8 mouse cellular contexts compared by ENCODE assay signal in the genomic region with DNA sequence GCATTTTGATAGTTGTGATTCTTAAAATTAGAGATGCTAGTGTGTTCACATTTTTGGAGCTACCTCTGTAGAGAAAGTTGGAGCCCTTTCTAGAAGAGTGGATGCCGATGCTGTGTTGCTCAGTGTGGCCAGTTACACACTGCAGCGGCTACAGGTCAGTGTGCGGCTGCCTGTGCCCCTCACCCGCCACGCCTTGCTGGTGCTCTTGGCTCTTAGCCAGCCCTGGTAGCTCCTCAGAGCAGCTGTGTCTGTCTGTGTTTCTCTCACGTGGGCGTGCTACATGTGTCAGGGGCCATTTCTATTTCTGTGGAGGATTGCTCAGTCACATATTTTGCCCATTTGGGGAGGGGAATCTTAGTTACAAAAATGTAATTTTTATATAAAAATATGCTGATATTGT. TPM values are rescaled to one million over a fixed set of nuclear protein-coding genes. Genes with fewer than 3 reads are reported as not detected.
A peak's percentile ranks its signal among the peaks of the same experiment; 100 is the strongest.
DNase-seq lines count a peak whose midpoint lies in the region; ATAC-seq lines count a peak whose summit lies in the region.

No protein-coding gene starts in this region.

- peaks cover 19% of the 10 kb centered on the region for H3K36me3 ChIP-seq in kidney, embryonic 14.5 days (ENCODE audit: control insufficient read depth, insufficient read depth, low read length)
- no peaks in the 10 kb centered on the region; the same call in 1 of the 2 replicates for H3K36me3 ChIP-seq in intestine, embryonic 16.5 days (ENCODE audit: control insufficient read depth, insufficient read depth, low read length)

- WGBS in kidney, embryonic 14.5 days: 47% methylated on average over 7 of the region's 7 CpGs
- 34% methylated on average over 7 of the region's 7 CpGs for WGBS in intestine, embryonic 16.5 days

- ATAC-seq in kidney, embryonic 14.5 days (ENCODE audit: low FRiP score, low TSS enrichment): 0 out of 2 replicates have a peak, but pooled peaks have one; percentile 49
- peak; percentile 79 for ATAC-seq in intestine, embryonic 16.5 days
- ATAC-seq in monocyte, adult 5-6 weeks (replicated peaks; ENCODE audit: insufficient number of reproducible peaks, low FRiP score, low TSS enrichment, poor library complexity, severe bottlenecking): no peak

- no peak overlapping the region for H3K9ac ChIP-seq in kidney, embryonic 14.5 days (ENCODE audit: low read depth, low read length)
- no peak overlapping the region for H3K9ac ChIP-seq in intestine, embryonic 16.5 days (ENCODE audit: low read depth, low read length)

- H3K27ac ChIP-seq in kidney, embryonic 14.5 days (ENCODE audit: low read depth, low read length): no peak overlapping the region
- no peak overlapping the region for H3K27ac ChIP-seq in intestine, embryonic 16.5 days (ENCODE audit: low read length)

- no peak for DNase-seq in kidney, adult 8-10 months
- peak; percentile 59 for DNase-seq in A20 (ENCODE audit: low read depth, low spot score)
- peak; percentile 65 for DNase-seq in MN1 (ENCODE audit: low spot score)
- no peak for DNase-seq in cerebellum, adult 9-11 months
- DNase-seq in spleen, adult 18-20 months: no peak

- H3K27me3 ChIP-seq in kidney, embryonic 14.5 days (ENCODE audit: control insufficient read depth, insufficient read depth, low read length): no peaks in the 10 kb centered on the region
- H3K27me3 ChIP-seq in intestine, embryonic 16.5 days (replicated peaks; ENCODE audit: control insufficient read depth, insufficient read depth, low read length): no peaks in the 10 kb centered on the region

- H3K9me3 ChIP-seq in kidney, embryonic 14.5 days (ENCODE audit: control insufficient read depth, low read length): no peaks in the 10 kb centered on the region
- no peaks in the 10 kb centered on the region for H3K9me3 ChIP-seq in intestine, embryonic 16.5 days (ENCODE audit: control insufficient read depth, low read length)

- no peak overlapping the region for H3K4me3 ChIP-seq in kidney, embryonic 14.5 days (ENCODE audit: low read length)
- no peak overlapping the region for H3K4me3 ChIP-seq in intestine, embryonic 16.5 days (ENCODE audit: low read length)

- no peaks in the 10 kb centered on the region for H3K4me1 ChIP-seq in kidney, embryonic 14.5 days (ENCODE audit: control insufficient read depth, insufficient read depth, low read length)
- 0 out of 2 replicates have a peak, but pooled peaks cover 2% of the 10 kb centered on the region for H3K4me1 ChIP-seq in intestine, embryonic 16.5 days (ENCODE audit: control insufficient read depth, insufficient read depth, low read length)

- no peak overlapping the region for H3K4me2 ChIP-seq in kidney, embryonic 14.5 days (replicated peaks; ENCODE audit: low read depth, low read length)
- no peak overlapping the region for H3K4me2 ChIP-seq in intestine, embryonic 16.5 days (ENCODE audit: low read depth, low read length)

RNA-seq across cellular contexts. Expression of a gene that starts 20.5 kb away (rescaled TPM):
- 0.37 and 0.46 TPM in 2 replicates for polyA plus RNA-seq in kidney, embryonic 14.5 days (2014; fragmentation: Nextera tagmentation; extraction: Ambion mirVana)
- 0.32 TPM in 2 replicates for polyA plus RNA-seq in intestine, embryonic 16.5 days (2015; fragmentation: Nextera tagmentation; extraction: Ambion mirVana)
- 0.11 TPM in 1 of 3 replicates, not detected in the others for total RNA-seq in monocyte, adult 5-6 weeks (2017)

RNA-seq across cellular contexts. Expression of a gene that starts 54.9 kb away (rescaled TPM):
- 44.5 and 46.8 TPM in 2 replicates for polyA plus RNA-seq in kidney, embryonic 14.5 days (2014; fragmentation: Nextera tagmentation; extraction: Ambion mirVana)
- polyA plus RNA-seq in intestine, embryonic 16.5 days (2015; fragmentation: Nextera tagmentation; extraction: Ambion mirVana): 38.2 and 43.4 TPM in 2 replicates
- 25.3 to 39.9 TPM (median 37.0 TPM) in 3 replicates for total RNA-seq in monocyte, adult 5-6 weeks (2017)

RNA-seq across cellular contexts. Expression of a gene that starts 55.1 kb away (rescaled TPM):
- 25.8 and 36.9 TPM in 2 replicates for polyA plus RNA-seq in kidney, embryonic 14.5 days (2014; fragmentation: Nextera tagmentation; extraction: Ambion mirVana)
- 16.0 and 17.3 TPM in 2 replicates for polyA plus RNA-seq in intestine, embryonic 16.5 days (2015; fragmentation: Nextera tagmentation; extraction: Ambion mirVana)
- total RNA-seq in monocyte, adult 5-6 weeks (2017): 15.9 to 34.9 TPM (median 19.8 TPM) in 3 replicates

Comparison
In these comparisons a context has a peak if more than half of its experiments do, and no peak if none do; other contexts are left out.
1. DNase-seq: peak in A20 (single experiment) and MN1 (single experiment); none in kidney, adult 8-10 months (0 of 2), cerebellum, adult 9-11 months (single experiment) and spleen, adult 18-20 months (0 of 2).